In the genomic region with DNA sequence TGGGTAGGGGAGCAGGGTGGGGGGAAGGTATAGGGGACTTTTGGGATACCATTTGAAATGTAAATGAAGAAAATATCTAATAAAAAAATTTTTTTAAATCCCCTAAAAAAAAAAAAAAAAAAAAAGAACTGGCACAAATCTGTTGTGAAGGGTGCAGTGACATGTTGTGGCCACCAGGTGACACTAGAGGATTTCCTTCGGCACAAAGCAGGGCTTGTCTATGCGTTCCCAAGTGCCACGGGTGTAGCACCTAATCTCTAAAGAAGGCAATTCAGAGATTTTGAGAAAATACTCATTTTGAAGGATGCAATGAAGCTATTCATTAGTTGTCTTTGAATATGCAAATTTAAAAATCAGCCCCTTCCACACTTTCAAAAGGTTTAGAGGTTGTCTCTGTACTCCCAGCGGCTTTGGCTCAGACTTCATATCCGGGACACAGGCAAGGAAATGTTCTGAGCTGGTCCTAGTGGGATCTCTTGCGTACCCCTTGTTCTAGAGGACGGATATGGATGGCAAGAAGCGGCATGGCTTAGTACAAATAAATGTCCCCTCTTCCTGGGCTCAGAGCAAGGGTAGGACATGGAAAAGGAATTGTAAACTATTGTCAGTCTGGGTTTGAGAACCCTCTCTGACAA, we compare ENCODE assay signal across 9 mouse cellular contexts. TPM values are rescaled to one million over a fixed set of nuclear protein-coding genes. Genes with fewer than 3 reads are reported as not detected.
DNase-seq lines count a peak whose midpoint lies in the region; ATAC-seq and TF ChIP-seq lines count a peak whose summit lies in the region.
"Had no signal": no experiment of that assay in that cellular context is flagged by ENCODE, and none has a peak within 500 bp of the region (broad histone marks: within the 10 kb centered on the region; RNA-seq: fewer than 3 reads in every experiment).

No protein-coding gene starts in this region.

- no peaks in the 10 kb centered on the region for H3K36me3 ChIP-seq in liver, embryonic 14.5 days (replicated peaks; ENCODE audit: control insufficient read depth, insufficient read depth, low read depth)
- H3K36me3 ChIP-seq in neural tube, embryonic 12.5 days = no peaks in the 10 kb centered on the region
- no peaks in the 10 kb centered on the region for H3K36me3 ChIP-seq in testis, adult 2 months (ENCODE audit: control insufficient read depth, insufficient read depth, low read length)

- no peaks in the 10 kb centered on the region; the same call in 1 of the 2 replicates for H3K27me3 ChIP-seq in cerebellum, adult 2 months (ENCODE audit: control insufficient read depth, insufficient read depth, low read length)
- no peaks in the 10 kb centered on the region for H3K27me3 ChIP-seq in liver, embryonic 14.5 days (ENCODE audit: control insufficient read depth, insufficient read depth, low read length)
- no peaks in the 10 kb centered on the region for H3K27me3 ChIP-seq in neural tube, embryonic 12.5 days (replicated peaks)
- no peaks in the 10 kb centered on the region for H3K27me3 ChIP-seq in testis, adult 2 months (ENCODE audit: control insufficient read depth, insufficient read depth, low read length)

- TF ChIP-seq EP300 in liver, embryonic 14.5 days (IDR thresholded peaks at IDR 0.05; ENCODE audit: low read depth) = no peak

- no peak for TF ChIP-seq POLR2A in cerebellum, adult 2 months (IDR thresholded peaks at IDR 0.05; ENCODE audit: borderline replicate concordance, insufficient read depth, low read length)
- no peak for TF ChIP-seq POLR2A in testis, adult 2 months (IDR thresholded peaks at IDR 0.05; ENCODE audit: control insufficient read depth, low read depth, low read length)

- H3K4me3 ChIP-seq in cerebellum, adult 2 months (replicated peaks; ENCODE audit: insufficient read depth, low read depth, low read length) = no peak overlapping the region
- no peak overlapping the region for H3K4me3 ChIP-seq in liver, embryonic 14.5 days (ENCODE audit: insufficient read depth in 1 of 2, low read depth in 2 of 2, low read length in 2 of 2)
- H3K4me3 ChIP-seq in neural tube, embryonic 12.5 days = no peak overlapping the region
- H3K4me3 ChIP-seq in testis, adult 2 months (ENCODE audit: control insufficient read depth, low read depth, low read length) = no peak overlapping the region
- H3K4me3 ChIP-seq: myocyte had no signal

- peak; percentile 88 for TF ChIP-seq CTCF in cerebellum, adult 2 months (IDR thresholded peaks at IDR 0.05; ENCODE audit: borderline replicate concordance, insufficient read depth, low read depth, low read length)
- peak; percentile 82 for TF ChIP-seq CTCF in liver, embryonic 14.5 days (IDR thresholded peaks at IDR 0.05; ENCODE audit: low read depth)
- TF ChIP-seq CTCF in testis, adult 2 months (IDR thresholded peaks at IDR 0.05; ENCODE audit: control insufficient read depth, insufficient read depth, insufficient replicate concordance, low read depth, low read length) = peak; percentile 85; the same call in 1 of the 2 replicates

- H3K4me1 ChIP-seq in cerebellum, adult 2 months (ENCODE audit: control insufficient read depth, insufficient read depth, low read length) = no peaks in the 10 kb centered on the region
- H3K4me1 ChIP-seq in liver, embryonic 14.5 days (replicated peaks; ENCODE audit: control insufficient read depth in 2 of 2, insufficient read depth in 2 of 2, low read length in 1 of 2) = no peaks in the 10 kb centered on the region
- H3K4me1 ChIP-seq in neural tube, embryonic 12.5 days = no peaks in the 10 kb centered on the region
- H3K4me1 ChIP-seq in testis, adult 2 months (ENCODE audit: control insufficient read depth, insufficient read depth, low read length) = no peaks in the 10 kb centered on the region

- no peak overlapping the region for H3K4me2 ChIP-seq in liver, embryonic 14.5 days (ENCODE audit: low read depth)
- no peak overlapping the region for H3K4me2 ChIP-seq in neural tube, embryonic 12.5 days (replicated peaks)

- no peak overlapping the region for H3K9ac ChIP-seq in liver, embryonic 14.5 days (replicated peaks)
- no peak overlapping the region for H3K9ac ChIP-seq in neural tube, embryonic 12.5 days

- H3K27ac ChIP-seq in cerebellum, adult 2 months (ENCODE audit: insufficient read depth, low read length) = no peak overlapping the region
- no peak overlapping the region for H3K27ac ChIP-seq in liver, embryonic 14.5 days
- no peak overlapping the region for H3K27ac ChIP-seq in neural tube, embryonic 12.5 days
- H3K27ac ChIP-seq in testis, adult 2 months (ENCODE audit: control insufficient read depth, insufficient read depth, low read depth, low read length) = no peak overlapping the region

- DNase-seq in urinary bladder, postnatal 36 days (ENCODE audit: low spot score in 2 of 2) = peak; percentile 30 to 45
- no peak for DNase-seq in urinary bladder, postnatal 10 days (ENCODE audit: low spot score)
- DNase-seq in cerebellum, adult 2 months = peak; percentile 46 to 53
- peak; percentile 66 for DNase-seq in kidney, adult 9 months
- DNase-seq in liver, embryonic 14.5 days (ENCODE audit: low read depth in 3 of 3, low spot score in 3 of 3) = peak; percentile 4 to 16 (median 4)

- H3K9me3 ChIP-seq in liver, embryonic 14.5 days (ENCODE audit: control insufficient read depth, low read length) = no peaks in the 10 kb centered on the region
- H3K9me3 ChIP-seq in neural tube, embryonic 12.5 days = no peaks in the 10 kb centered on the region

- peak; percentile 66 for ATAC-seq in frontal cortex, adult (ENCODE audit: low TSS enrichment)
- no peak for ATAC-seq in liver, embryonic 14.5 days (ENCODE audit: insufficient read depth)
- peak; percentile 55; the same call in 1 of the 2 replicates for ATAC-seq in neural tube, embryonic 12.5 days (ENCODE audit: low FRiP score, low read depth)

- WGBS in cerebellum, adult 2 months = 42% methylated on average over 8 of the region's 8 CpGs
- WGBS in liver, embryonic 14.5 days (ENCODE audit: insufficient replicate concordance) = 32% methylated on average over 8 of the region's 8 CpGs
- WGBS in neural tube, embryonic 12.5 days = 46% methylated on average over 8 of the region's 8 CpGs

RNA-seq across cellular contexts. Expression of a gene that starts 29.8 kb away (rescaled TPM):
- polyA plus RNA-seq in cerebellum, adult 2 months (2012; rRNA removed) = 13.3 and 13.7 TPM in 2 replicates
- polyA plus RNA-seq in liver, embryonic 14.5 days (2012; rRNA removed) = 11.9 and 12.4 TPM in 2 replicates
- polyA plus RNA-seq in liver, embryonic 14.5 days (2014; fragmentation: Nextera tagmentation; extraction: Ambion mirVana) = 14.2 and 17.3 TPM in 2 replicates
- 31.0 and 35.5 TPM in 2 replicates for polyA plus RNA-seq in neural tube, embryonic 12.5 days (2016; fragmentation: Nextera tagmentation; extraction: Ambion mirVana)
- polyA plus RNA-seq in testis, adult 2 months (2012; rRNA removed) = 0.65 and 0.73 TPM in 2 replicates

RNA-seq across cellular contexts. Expression of a gene that starts 30.4 kb away (rescaled TPM):
- 4.4 TPM in 2 replicates for polyA plus RNA-seq in cerebellum, adult 2 months (2012; rRNA removed)
- polyA plus RNA-seq in liver, embryonic 14.5 days (2012; rRNA removed) = 2.5 and 3.4 TPM in 2 replicates
- 3.9 and 5.1 TPM in 2 replicates for polyA plus RNA-seq in liver, embryonic 14.5 days (2014; fragmentation: Nextera tagmentation; extraction: Ambion mirVana)
- 2.0 and 2.2 TPM in 2 replicates for polyA plus RNA-seq in neural tube, embryonic 12.5 days (2016; fragmentation: Nextera tagmentation; extraction: Ambion mirVana)
- 0.47 and 0.49 TPM in 2 replicates for polyA plus RNA-seq in testis, adult 2 months (2012; rRNA removed)
